Mouse (Mus musculus) embryo, embryonic 9.5 days (tissue): ENCODE results near the gene Crot.
A peak's percentile ranks its signal among the peaks of the same experiment; 100 is the strongest.
"Not testable (repeated sequence)": the region's sequence is repeated elsewhere in the genome, so short reads cannot be mapped to it uniquely, and the experiment has no call there.

ENCODE experiments used
- DNase-seq: peaks from one replicate; pipeline ENCODE4 v3.0.0-alpha.2; 2017; ENCODE audit errors: extremely low spot score

Gene Crot

GRCm38 (mm10) chr5:8995966-8996685 lies 998 bp downstream of the Crot start:
- no peak for DNase-seq

- no peak for DNase-seq
These were observed 5.5 kb downstream of the Crot start for GRCm38 (mm10) chr5:8991626-8992025.

- no peak for DNase-seq
These were observed 6.6 kb downstream of the Crot start for GRCm38 (mm10) chr5:8990526-8990925.

- no peak for DNase-seq
These were observed 9.2 kb downstream of the Crot start for GRCm38 (mm10) chr5:8987925-8988324.

GRCm38 (mm10) chr5:8985470-8985869 lies 11.7 kb downstream of the Crot start:
- no peak for DNase-seq

GRCm38 (mm10) chr5:8974721-8975120 lies 22.4 kb downstream of the Crot start:
- DNase-seq, result no peak

- DNase-seq, result peak; percentile 33
These were observed 24.8 kb downstream of the Crot start for GRCm38 (mm10) chr5:8972355-8972754.

- no peak for DNase-seq
These were observed 26.4 kb downstream of the Crot start for GRCm38 (mm10) chr5:8970694-8971093.

GRCm38 (mm10) chr5:8964487-8964886 lies 32.6 kb downstream of the Crot start:
- no peak for DNase-seq

- DNase-seq, result no peak
These were observed 36.6 kb downstream of the Crot start for GRCm38 (mm10) chr5:8960534-8960933.

GRCm38 (mm10) chr5:8955544-8955943 lies 41.6 kb downstream of the Crot start:
- DNase-seq, result no peak

GRCm38 (mm10) chr5:8953660-8954059 lies 43.5 kb downstream of the Crot start:
- no peak for DNase-seq

- DNase-seq, result no peak
These were observed 49.6 kb downstream of the Crot start for GRCm38 (mm10) chr5:8947423-8948110.

- no peak for DNase-seq
These were observed 53.3 kb downstream of the Crot start for GRCm38 (mm10) chr5:8943836-8944235.

GRCm38 (mm10) chr5:8941266-8941665 lies 55.9 kb downstream of the Crot start:
- DNase-seq, result not testable (repeated sequence)

GRCm38 (mm10) chr5:8937965-8938364 lies 59.2 kb downstream of the Crot start:
- no peak for DNase-seq

GRCm38 (mm10) chr5:8928440-8928839 lies 68.7 kb downstream of the Crot start:
- no peak for DNase-seq

- no peak for DNase-seq
These were observed 80.1 kb downstream of the Crot start for GRCm38 (mm10) chr5:8917069-8917468.

GRCm38 (mm10) chr5:8916400-8916799 lies 80.7 kb downstream of the Crot start:
- no peak for DNase-seq
